Mouse (Mus musculus) spleen, postnatal 0 days (tissue): ENCODE results near the gene Olfr792. TPM values are rescaled to one million over a fixed set of nuclear protein-coding genes. Genes with fewer than 3 reads are reported as not detected.

Experiments used
- polyA plus RNA-seq: library from polyadenylated mRNA; unstranded; fragments of >200 nt; fragmentation: Nextera tagmentation; extraction: Ambion mirVana; gene quantifications from 2 replicates; pipeline ENCODE4 v1.2.1, GENCODE M21; 2015

The Olfr792 gene
- not detected in 2 replicates for polyA plus RNA-seq

GRCm38 (mm10) chr10:129538862-129539261 lies at the start of gene Olfr792:
Gene Olfr792, plus strand, starts transcription at chr10:129539162.

DNA sequence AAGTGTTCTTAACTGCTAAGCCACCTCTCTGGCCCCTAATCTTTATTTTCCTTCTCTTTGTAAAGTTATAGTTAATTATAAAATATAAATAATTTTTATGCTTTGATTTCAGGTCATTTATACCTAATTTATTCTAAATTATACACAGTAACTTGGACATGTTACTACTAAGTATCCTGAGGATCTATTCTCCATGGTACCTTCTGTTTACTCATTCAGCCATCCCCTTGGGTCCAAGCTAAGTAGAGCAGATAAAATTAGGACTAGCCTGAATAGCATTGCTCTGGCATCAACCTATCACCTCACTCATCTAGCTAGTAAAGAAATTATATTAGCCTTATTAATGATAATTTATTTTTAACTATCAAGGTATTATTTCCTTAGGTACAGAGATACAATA lies 40.8 kb upstream of the Olfr792 start, which contains the start of gene Olfr790:
Olfr790 (plus strand) TSS at position 301 of the 400 bp plus-strand sequence.

DNA sequence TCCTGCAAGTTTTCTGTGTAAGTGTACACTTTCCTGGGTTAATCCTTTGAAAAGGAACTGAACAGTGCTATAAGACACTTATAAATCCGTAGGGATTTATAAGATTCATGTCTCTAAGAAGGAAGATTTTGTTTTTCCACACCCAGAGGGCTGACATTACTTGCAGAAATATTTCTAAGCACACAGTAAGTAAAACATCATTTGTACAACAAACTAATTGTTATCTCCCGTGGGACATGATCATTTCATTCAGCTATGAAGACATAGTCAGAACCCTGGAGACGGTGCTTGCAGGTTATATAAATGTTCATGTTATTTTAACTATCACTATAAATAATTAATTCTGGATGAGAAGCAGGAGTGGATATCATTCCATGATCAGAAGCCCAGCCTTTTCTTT lies 17.5 kb upstream of the Olfr792 start, which contains the start of gene Olfr791:
Olfr791 (plus strand) TSS at position 301 of the 400 bp plus-strand sequence.

GRCm38 (mm10) chr10:129567355-129567754 lies 28.4 kb downstream of the Olfr792 start, which contains the start of gene Olfr794:
Gene Olfr794, plus strand, starts transcription at chr10:129567655.

Other genes with a start within 250 kb of the Olfr792 start
- gene Olfr780, start 221.0 kb upstream of the Olfr792 start, polyA plus RNA-seq, result not detected in 2 replicates
- gene Olfr781, start 210.3 kb upstream of the Olfr792 start, polyA plus RNA-seq, result not detected in 2 replicates
- gene Olfr782, start 190.3 kb upstream of the Olfr792 start, polyA plus RNA-seq, result not detected in 2 replicates
- gene Olfr784, start 155.1 kb upstream of the Olfr792 start, polyA plus RNA-seq, result 0.04 and 0.07 TPM in 2 replicates
- gene Olfr785, start 133.7 kb upstream of the Olfr792 start, polyA plus RNA-seq, result not detected in 2 replicates
- gene Olfr786, start 111.9 kb upstream of the Olfr792 start, polyA plus RNA-seq, result not detected in 2 replicates
- not detected in 2 replicates for gene Olfr787, start 77.3 kb upstream of the Olfr792 start, polyA plus RNA-seq
- gene Olfr788, start 68.2 kb upstream of the Olfr792 start, polyA plus RNA-seq, result not detected in 2 replicates
- gene Olfr789, start 54.4 kb upstream of the Olfr792 start, polyA plus RNA-seq, result not detected in 2 replicates
- gene Olfr790, start 40.7 kb upstream of the Olfr792 start, polyA plus RNA-seq, result not detected in 2 replicates
- not detected in 2 replicates for gene Olfr791, start 17.4 kb upstream of the Olfr792 start, polyA plus RNA-seq
- gene Olfr794, start 28.5 kb downstream of the Olfr792 start, polyA plus RNA-seq, result not detected in 2 replicates
- not detected in 2 replicates for gene Olfr796, start 73.4 kb downstream of the Olfr792 start, polyA plus RNA-seq
- not detected in 2 replicates for gene Olfr798, start 88.8 kb downstream of the Olfr792 start, polyA plus RNA-seq
- gene Olfr799, start 98.3 kb downstream of the Olfr792 start, polyA plus RNA-seq, result not detected in 2 replicates
- not detected in 2 replicates for gene Olfr800, start 118.5 kb downstream of the Olfr792 start, polyA plus RNA-seq
- gene Olfr801, start 134.7 kb downstream of the Olfr792 start, polyA plus RNA-seq, result not detected in 2 replicates
- 0.02 TPM in 1 of 2 replicates, not detected in the other for gene Olfr802, start 149.0 kb downstream of the Olfr792 start, polyA plus RNA-seq
- not detected in 2 replicates for gene Olfr803, start 155.1 kb downstream of the Olfr792 start, polyA plus RNA-seq
- not detected in 2 replicates for gene Olfr804, start 164.0 kb downstream of the Olfr792 start, polyA plus RNA-seq
- gene Olfr805, start 190.2 kb downstream of the Olfr792 start, polyA plus RNA-seq, result not detected in 2 replicates
- gene Olfr806, start 202.8 kb downstream of the Olfr792 start, polyA plus RNA-seq, result not detected in 2 replicates
- not detected in 2 replicates for gene Olfr807, start 218.6 kb downstream of the Olfr792 start, polyA plus RNA-seq
- gene Olfr808, start 226.3 kb downstream of the Olfr792 start, polyA plus RNA-seq, result not detected in 2 replicates
- not detected in 2 replicates for gene Olfr809, start 235.5 kb downstream of the Olfr792 start, polyA plus RNA-seq